Mouse (Mus musculus) monocyte, adult 2 months (primary cell): ENCODE data around the gene Gm26965.

Experiments
- DNase-seq, 2 experiments: peaks; one replicate each; pipeline ENCODE4 v3.0.0; 2022; ENCODE audit warnings: low spot score in 2 of 2, low read depth in 1 of 2

Gm26965 gene

DNA sequence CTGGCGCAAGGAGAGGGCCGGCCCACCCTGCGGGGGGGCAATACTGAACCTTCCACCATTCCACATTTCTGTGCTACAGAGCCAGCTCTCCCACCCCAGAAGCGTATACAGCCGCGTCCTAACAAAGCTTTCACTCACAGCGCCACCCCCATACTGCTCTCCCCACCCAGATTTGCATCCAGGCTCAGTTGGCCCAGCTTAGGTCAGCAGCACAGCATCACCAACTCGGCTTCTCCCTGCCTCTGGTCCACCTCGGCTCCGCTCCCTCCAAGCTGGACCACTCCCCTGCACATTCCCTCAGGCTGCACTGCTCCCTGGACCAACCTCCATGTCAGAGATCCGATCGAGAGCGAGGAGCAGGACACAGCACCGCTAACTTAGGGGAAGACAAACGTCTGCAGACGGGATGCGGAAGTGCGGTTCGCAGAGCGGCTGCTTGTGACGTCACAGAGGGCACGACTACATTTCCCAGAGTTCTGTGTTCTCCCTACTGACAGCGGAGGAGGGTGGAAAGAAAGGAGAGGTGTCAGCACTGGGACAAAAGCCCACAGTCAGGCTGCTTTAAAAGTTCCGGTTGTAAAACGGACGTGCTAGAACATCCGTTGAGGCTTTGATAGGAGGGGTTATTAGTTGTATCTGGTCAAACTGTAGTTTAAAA, at the start of gene Gm26965, which contains the start of gene Zfp87:
TSS of gene Gm26965 (minus strand) at position 399 of the 658 bp plus-strand sequence.
TSS of gene Zfp87 (minus strand) at position 425 of the 658 bp plus-strand sequence.
- DNase-seq = peak; percentile 82 to 89

DNA sequence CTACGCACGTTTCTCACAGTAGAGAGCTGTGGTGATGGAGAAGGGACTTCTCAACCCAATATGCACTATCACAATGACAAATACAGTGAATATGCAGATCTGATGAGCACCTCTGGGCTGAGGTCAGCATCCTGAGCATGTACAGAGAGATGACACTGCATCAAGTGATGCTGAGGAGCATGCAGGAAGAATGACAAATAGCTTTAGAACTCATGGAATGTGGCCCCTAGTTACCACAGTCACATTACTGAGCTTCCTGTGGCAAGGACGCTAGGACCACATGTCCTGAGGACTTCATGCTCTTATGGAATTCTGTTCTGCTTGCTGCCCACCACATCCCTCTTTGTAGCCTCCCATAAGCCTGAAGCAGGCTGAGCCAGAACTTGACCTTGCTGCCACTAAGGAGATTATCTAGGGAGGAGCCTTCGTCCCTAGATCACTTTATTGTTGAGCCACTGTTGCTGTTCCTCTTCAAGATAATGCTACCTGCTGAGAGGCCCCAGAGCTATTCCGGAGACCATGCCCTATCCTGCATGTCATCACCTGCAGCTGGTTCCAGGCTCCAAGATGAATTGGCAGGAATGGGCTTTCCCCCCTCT, 46.7 kb upstream of the Gm26965 start:
- DNase-seq = no peak

DNA sequence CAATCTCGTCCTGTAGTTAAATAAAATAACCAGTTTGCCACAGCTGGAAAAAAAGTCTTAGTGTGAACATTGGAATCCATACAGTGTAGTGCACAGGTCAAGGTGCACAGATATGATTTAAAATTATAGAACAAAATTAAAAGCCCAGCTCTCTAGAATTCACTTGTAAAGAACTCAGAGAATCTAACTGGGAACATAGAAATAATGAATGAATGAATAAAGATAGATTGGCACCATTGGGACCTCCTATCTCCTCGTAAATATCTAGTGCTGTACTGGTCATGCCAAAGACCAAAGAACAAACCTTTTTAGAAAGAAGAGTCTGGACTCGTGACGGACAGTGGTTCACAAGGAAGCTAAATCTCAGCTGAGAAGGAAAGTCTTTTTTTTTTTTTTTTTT, 27.8 kb upstream of the Gm26965 start, which contains the start of gene Zfp748:
TSS of gene Zfp748 (minus strand) at position 101 of the 400 bp plus-strand sequence.
- DNase-seq = no peak

DNA sequence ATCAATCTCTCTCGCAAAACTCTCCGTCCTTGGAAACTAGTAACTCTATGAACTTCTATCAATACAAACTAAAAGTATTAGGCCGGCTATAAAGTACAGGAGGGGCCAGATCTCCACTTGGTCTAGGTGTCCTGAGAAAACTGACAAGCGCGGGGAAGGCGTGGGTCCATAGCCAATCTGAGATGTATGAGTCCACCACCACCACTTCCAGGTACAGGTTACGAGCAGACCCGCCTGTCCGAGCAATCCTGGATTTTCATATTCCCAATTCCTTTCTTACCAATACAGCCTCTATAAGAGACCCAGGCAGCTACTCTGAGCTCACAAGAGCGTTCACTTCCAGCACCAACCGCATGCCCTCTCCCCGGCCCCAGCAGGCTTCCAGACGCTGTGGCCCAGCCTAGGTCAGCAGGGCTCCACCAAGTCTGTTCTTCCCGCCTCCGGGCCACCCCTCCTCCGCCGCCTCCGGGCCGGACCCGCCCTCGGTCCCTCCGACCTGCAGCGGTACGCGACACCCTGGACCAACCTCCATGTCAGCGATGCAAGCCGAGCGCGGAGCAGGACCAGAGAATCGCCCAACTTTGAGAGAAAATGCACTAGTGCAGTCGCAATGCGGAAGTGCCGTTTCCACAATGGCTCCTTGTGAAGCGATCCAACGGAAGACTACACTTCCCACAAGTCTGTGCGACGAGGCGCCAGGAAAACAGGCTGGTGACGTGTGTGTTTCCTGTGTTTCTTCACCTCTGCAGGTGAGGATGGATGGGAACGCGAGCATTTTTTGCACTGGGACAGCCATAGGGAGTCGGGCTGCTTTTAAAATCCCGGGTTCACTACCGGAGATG, 26.8 kb upstream of the Gm26965 start:
- peak; percentile 26 to 73 for DNase-seq

DNA sequence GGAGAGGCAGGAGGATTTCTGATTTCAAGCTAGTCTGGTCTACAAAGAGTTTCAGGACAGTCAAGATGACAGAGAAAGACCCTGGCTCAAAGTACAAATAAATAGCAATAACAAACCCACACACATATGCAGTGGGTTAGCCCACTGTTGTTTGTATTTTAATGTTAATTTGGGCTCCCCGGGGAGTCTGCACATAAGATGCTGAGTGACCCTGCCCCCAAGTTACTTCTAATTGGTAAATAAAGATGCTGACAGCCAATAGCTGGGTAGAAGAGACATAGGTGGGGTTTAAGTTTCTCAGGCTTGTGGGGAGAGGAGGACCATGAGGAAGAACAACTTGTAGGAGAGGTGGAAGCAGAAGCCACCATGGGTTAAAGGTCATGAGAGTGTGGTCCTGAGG, 20.0 kb upstream of the Gm26965 start:
- DNase-seq = no peak

DNA sequence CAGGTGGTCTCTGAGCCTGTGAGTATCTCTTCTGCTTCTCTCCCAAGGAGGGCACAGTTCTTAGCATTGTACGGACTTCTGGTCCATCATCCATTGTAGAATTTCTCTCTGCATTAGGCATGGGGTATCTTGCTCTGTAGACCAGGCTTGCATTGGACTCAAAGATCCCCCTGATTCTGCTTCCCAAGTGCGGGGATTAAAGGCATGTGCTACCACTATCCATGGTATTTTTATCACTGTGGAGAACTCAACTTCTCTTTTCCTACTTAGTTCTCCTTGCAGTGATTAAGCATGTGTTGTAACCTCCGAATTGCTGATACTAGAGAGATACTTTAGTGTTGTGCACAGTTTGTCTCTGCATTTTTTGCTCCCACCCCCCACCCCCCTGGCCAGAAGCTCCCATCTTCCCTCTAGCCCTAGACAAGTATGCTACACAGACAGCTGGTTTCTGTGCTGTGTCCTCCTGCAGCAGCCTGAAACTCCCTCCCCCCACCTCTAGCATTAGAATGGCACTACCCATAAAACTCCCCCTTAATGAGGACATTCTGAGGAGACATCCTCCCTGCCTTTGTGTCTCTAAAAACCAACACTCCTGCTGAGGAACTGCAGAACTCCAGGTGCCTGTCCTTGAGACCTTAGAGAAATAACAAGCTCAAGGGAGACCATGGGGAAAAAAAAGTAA, 1.2 kb upstream of the Gm26965 start:
- no peak for DNase-seq

DNA sequence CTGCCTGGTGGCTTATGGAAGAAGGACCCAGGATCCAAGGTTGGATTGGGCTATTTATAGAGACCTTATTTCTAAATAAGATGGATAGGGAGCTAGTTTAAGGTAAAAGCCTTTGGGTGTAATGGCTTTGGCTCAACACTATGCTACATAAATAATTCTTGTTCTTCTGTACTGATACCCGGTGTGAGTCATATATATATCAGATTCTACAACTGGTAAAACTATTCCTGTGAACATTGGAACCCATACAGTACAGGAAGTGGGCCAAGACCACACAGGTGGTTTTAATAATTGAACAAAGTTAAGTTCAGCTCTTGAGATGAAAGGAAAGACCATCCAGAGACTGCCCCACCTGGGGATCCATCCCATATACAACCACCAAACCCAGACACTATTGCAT, 25.0 kb downstream of the Gm26965 start:
- DNase-seq = no peak

DNA sequence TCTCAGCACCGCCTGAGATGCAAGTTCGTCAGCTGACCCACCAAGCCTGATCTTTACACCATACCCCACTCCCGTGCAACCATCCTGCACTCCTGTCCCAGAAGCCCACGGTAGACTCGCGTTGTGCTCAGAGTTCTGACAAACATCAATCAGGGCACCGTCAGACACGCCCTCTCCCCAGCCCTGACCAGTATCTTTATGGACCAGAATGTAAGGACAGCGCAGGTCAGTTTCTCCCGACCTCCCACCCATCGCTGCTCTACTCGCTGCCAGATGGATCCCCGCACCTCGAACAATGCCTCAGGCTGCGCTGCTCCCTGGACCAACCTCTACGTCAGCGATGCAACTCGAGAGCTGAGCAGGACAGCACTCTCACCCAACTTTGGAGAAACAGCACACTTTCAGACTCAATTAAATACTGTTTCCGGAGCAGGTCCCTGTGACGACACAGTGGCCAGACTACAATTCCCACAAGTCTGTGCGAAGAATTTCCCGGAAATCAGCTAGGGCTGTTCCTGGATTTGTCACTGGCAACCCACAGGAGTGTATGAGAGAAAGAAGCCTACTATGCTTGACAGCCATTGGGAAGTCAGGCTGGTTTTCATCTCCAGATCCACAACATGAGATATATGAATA, 25.7 kb downstream of the Gm26965 start, which contains the start of gene Zfp58:
TSS of gene Zfp58 (minus strand) at position 472 of the 636 bp plus-strand sequence.
- DNase-seq = peak; percentile 34 to 69

DNA sequence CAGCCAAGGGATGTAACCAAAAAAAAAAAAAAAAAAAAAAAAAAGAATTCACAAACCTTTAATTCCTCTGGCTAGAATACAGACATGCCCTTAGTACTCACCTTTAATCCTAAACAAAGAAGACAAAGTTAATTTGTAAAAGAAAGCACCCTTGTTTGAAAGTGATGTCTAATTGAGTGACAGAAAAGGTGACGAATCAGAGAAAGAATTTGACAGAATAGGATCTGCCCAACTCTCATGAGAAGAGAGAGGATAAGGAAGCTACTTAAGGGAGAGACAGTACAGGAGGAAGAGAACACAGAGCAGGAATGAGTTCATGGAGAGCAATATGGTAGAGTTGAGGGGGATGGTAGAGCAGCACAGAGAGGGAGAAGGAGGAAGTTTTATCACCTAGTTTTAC, 30.3 kb downstream of the Gm26965 start:
- DNase-seq = no peak

DNA sequence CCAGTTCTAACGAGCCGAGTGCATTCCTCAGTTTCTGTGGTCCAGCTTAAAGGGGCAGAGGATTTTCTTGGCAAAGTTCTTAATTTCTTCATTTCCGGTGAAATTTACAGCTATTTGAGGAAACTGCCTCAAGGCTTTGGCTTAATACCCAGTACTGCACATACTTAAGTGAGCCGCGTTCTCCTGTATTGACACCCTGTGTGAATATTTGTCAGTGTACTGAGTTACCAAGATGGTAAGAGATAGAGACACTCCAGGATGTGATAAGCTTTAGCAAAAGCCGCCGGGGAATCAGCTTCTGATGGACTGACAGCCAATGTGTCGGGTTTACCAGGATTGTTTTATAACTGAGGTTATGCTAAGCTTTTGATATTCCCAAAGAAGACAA, 41.5 kb downstream of the Gm26965 start:
- DNase-seq = no peak

DNA sequence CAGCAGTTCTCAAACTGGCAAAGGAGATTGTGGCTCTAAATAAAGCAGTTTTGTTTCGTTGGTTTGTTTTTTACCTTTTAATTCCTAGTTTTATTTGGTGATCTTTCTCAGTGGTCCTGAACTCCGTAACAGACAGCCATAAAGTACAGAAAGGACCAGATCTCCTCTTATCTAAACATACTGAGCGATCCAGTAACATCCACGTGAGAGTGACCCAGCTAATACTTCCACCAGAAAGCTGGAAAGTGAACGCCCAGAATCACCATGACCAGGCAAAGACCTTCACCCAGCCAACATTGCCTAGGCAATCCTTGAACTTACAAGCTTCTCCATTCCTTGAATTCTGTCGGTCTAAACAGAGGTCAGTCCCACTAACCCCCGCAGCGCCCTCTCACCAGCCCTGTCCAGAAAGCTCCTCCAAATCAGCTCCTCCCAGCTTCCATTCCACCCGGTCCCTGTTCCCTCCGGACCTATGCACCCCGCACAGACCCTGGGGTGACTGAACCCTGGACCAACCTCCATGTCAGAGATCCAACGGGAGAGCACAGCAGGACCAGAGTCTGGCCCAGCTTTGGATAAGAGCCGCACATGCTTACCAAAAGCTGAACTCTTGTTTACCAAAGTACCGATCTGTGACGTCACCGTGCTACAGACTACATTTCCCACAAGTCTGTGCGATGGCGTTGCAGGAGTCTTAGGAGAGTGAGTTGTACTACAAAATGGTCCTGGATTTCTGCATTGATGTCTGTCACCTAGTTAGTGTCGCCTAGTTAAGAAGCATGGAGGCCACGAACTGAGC, 42.1 kb downstream of the Gm26965 start, which contains the start of gene Zfp874b:
TSS of gene Zfp874b (minus strand) at position 634 of the 799 bp plus-strand sequence.
- DNase-seq = peak; percentile 40 to 69

DNA sequence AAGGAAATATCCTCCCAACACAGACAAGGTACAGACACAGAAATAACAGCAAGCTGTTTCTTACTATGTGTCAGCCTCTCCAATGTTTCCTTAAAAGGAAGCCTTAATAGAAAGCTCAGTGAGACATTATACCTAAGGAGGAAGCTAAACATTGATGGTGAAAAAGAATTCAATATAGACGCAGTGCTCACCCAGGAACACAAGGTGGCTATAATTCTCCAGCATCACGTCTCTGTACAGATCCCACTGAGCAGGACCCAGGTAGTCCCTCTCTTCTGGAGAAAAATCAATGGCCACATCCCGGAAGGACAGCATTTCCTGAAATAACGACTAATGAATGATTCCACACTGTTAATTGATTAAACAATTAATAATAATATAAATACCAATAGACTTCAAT, 44.4 kb downstream of the Gm26965 start:
- DNase-seq = no peak

DNA sequence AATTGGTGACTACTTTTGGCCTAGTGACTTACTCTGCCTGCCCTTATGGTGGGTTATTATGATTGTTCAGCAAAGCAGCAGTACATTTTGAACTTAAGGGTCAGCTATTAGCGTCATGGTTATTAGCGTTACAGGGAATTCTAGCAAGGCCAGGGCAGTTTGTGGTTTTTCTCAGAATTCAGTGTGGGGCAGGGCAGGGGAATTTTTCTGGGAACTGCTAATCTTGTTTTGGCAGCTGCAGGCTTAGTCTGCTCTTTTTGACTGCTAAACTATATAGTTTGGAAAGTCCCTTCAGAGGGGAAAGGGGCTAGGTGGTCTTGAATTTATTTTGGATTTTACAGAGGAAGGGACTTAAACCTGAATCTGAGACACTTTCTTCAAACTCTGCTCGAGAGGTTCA, 56.7 kb downstream of the Gm26965 start:
- DNase-seq = no peak

DNA sequence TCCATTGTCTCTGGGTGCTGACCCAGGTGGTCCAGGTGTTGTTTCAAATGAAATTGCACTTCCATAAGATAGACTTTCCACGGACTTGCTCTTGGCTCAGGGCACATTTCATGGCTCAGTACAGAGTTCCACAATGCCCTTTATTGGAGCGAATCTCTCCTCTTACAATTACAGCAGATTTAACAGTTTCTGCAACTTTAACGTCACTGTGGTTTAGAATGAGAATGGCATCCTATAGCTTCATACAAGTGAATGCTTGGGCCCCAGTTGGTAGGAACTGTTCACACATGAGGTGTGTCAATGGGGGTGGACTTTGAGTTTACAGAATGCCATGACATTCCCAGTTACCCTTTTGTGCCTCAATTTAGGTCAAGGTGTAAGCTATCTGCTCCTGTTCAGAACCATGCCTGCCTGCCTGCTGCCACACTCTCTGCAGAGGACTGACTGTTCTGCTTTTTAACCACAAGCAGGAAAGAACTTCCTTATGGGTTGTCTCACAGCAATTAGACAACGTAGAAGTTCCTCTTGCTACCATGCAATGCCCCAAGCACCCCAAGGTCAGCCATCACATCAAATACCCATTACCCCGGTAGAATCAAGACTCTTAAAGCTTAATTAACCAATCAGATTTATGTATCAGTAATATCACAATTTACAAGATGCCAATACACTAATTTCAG, 62.3 kb downstream of the Gm26965 start:
- peak in 1 of 2 experiments; percentile 5 for DNase-seq

DNA sequence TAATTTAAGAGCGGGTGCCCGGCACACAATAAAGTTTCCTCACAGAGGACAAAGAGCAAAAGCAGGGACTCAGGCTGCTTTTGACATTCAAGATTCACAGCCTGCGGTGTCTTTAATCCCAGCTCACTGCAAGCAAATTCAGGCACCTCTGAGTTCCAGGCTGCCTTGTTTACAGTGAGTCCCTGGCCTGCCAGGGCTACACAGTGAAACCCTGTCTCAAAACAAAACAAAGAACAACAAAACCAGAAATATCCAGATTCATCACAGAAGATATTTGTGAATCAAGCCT, 74.0 kb downstream of the Gm26965 start:
- no peak for DNase-seq

DNA sequence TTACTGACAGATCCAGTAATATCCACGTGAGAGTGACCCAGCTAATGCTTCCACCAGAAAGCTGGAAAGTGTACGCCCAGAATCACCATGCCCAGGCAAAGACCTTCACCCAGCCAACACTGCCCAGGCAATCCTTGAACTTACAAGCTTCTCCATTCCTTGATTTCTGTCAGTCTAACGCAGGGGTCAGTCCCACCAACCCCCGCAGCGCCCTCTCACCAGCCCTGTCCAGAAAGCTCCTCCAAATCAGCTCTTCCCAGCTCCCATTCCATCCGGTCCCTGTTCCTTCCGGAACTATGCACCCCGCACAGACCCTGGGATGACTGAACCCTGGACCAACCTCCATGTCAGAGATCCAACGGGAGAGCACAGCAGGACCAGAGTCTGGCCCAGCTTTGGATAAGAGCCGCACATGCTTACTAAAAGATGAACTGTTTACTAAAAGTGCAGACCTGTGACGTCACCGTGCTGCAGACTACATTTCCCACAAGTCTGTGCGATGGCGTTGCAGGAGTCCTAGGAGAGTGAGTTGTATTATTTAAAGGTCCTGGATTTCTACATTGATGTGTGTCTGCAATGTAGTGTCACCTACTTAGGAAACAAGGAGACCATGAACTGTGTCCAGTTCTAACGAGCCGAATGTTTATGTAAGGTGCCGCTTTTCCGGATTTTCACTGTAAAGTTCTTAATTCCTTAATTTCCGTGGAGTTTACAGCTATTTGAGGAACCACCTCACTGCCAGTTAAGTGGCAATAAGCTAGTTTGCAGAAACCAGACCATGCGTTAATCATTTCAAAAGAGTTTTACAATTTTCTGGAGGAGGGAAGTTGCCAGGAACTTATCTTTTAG, 74.6 kb downstream of the Gm26965 start, which contains the start of gene Zfp874a:
TSS of gene Zfp874a (minus strand) at position 453 of the 849 bp plus-strand sequence.
- DNase-seq = peak; percentile 33 to 74
